Mouse (Mus musculus): ENCODE measurements around the gene Uso1.

DNA sequence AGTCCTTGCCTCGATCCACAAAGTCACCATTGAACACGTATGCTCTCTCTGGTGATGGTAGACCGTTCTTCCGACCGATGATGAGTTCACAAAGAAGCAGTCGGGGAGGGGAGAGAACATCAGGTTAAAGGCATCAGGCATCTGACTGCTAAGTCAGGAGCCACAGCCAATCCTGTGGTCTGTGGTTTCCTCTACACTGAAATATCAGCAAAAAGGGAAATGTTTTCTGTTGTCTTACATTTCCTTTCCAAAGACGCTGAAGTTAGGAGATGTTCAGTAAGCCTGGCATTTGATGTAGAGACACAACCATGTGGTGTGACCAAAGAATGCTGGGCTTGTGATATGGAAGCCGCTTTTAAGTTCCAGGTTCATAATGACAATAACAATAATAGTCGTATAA lies 107.7 kb downstream of the Uso1 start:
- TF ChIP-seq EP300 (IDR thresholded peaks at IDR 0.05; ENCODE audit: low read depth) (no peak), CTCF (IDR thresholded peaks at IDR 0.05; ENCODE audit: low read depth) (no peak)
